Mouse (Mus musculus) heart, postnatal 0 days (tissue): ENCODE data around the gene Taf15. TPM values are rescaled to one million over a fixed set of nuclear protein-coding genes. Genes with fewer than 3 reads are reported as not detected.

Source experiments
- ATAC-seq: fragments of 200-750 bp; cut with Nextera tagmentation; 2 replicates; pipeline ENCODE4 v1.8.0; 2017; ENCODE audit warnings: low read depth, moderate number of reproducible peaks, moderate library complexity; ENCODE audit not compliant: insufficient read depth
- DNase-seq: peaks from one replicate; pipeline ENCODE4 v3.0.0-alpha.2; 2016; ENCODE audit warnings: low spot score
- H3K27ac ChIP-seq: fragments of 300-500 bp; sonication (generic); 2 replicates; pipeline ENCODE4 v1.5.1; 2014; ENCODE audit warnings: low read depth, mild to moderate bottlenecking
- H3K27me3 ChIP-seq: fragments of 300-500 bp; sonication (generic); 2 replicates; pipeline ENCODE4 v1.6.1; 2014; ENCODE audit warnings: low read length, mixed read lengths; ENCODE audit not compliant: control insufficient read depth, insufficient read depth
- H3K36me3 ChIP-seq: fragments of 300-500 bp; sonication (generic); replicated peaks from 2 replicates; pipeline ENCODE4 v1.6.1; 2014; ENCODE audit warnings: low read length, mixed read lengths; ENCODE audit not compliant: control insufficient read depth, insufficient read depth
- H3K4me1 ChIP-seq: fragments of 300-500 bp; sonication (generic); 2 replicates; pipeline ENCODE4 v1.6.1; 2014; ENCODE audit warnings: antibody characterized with exemption; ENCODE audit not compliant: control insufficient read depth, insufficient read depth
- H3K4me2 ChIP-seq: fragments of 300-500 bp; sonication (generic); 2 replicates; pipeline ENCODE4 v1.6.1; 2014; ENCODE audit warnings: low read depth, mild to moderate bottlenecking, low read length, moderate library complexity
- H3K4me3 ChIP-seq: fragments of 300-500 bp; sonication (generic); 2 replicates; pipeline ENCODE4 v1.5.1; 2014; ENCODE audit warnings: low read depth, low read length
- H3K9ac ChIP-seq: fragments of 300-500 bp; sonication (generic); replicated peaks from 2 replicates; pipeline ENCODE4 v1.6.1; 2014; ENCODE audit warnings: low read depth, low read length, mixed read lengths
- H3K9me3 ChIP-seq: fragments of 300-500 bp; sonication (generic); replicated peaks from 2 replicates; pipeline ENCODE4 v1.6.1; 2016; ENCODE audit warnings: low read length; ENCODE audit not compliant: control insufficient read depth
- CTCF ChIP-seq: IDR thresholded peaks from 2 replicates; pipeline ENCODE4 v1.5.1; 2016; ENCODE audit warnings: antibody characterized with exemption, control low read depth, low read depth
- EP300 ChIP-seq: IDR thresholded peaks from 2 replicates; pipeline ENCODE4 v1.6.1; 2016; ENCODE audit warnings: antibody characterized with exemption, low read depth
- WGBS: fragments of 180-500 bp; shearing (Covaris S2); extraction: QIAGEN DNeasy Blood & Tissue Kit; methylation state at CpG from one replicate; pipeline ENCODE4 v1.1.7; 2014; 5-methylcytosine and 5-hydroxymethylcytosine counted together
- polyA plus RNA-seq: library from polyadenylated mRNA; unstranded; fragments of >200 nt; fragmentation: Nextera tagmentation; extraction: Ambion mirVana; gene quantifications from 2 replicates; pipeline ENCODE4 v1.2.1, GENCODE M21; 2015
- total RNA-seq: library from RNA; depleted of rRNA; stranded (reverse); fragments of >200 nt; gene quantifications from 2 replicates; pipeline ENCODE4 v1.2.3, GENCODE M21; 2014; ENCODE audit warnings: low replicate concordance

The Taf15 gene
- total and polyA plus RNA-seq, 2 experiments from 2014 or later: 1.6 to 4.2 TPM

- TF ChIP-seq CTCF (no peak), EP300 (no peak)
- ATAC-seq: no peak
- Histone ChIP-seq H3K27me3 (no peaks in the 10 kb centered on the region), H3K27ac (no peak overlapping the region), H3K4me2 (no peak overlapping the region), H3K4me3 (no peak overlapping the region), H3K9me3 (no peaks in the 10 kb centered on the region), H3K36me3 (no peaks in the 10 kb centered on the region), H3K9ac (no peak overlapping the region), H3K4me1 (peaks cover 6% of the 10 kb centered on the region; the same call in 1 of the 2 replicates)
- no peak for DNase-seq
- 92% methylated on average over 1 of the region's 1 CpGs for WGBS
These were observed 60.3 kb downstream of the Taf15 start for GRCm38 (mm10) chr11:83533192-83533591.

GRCm38 (mm10) chr11:83534143-83534542 is 61.3 kb downstream of the Taf15 start:
- peak overlapping the region; percentile 13; the same call in 1 of the 2 replicates for H3K4me3 ChIP-seq
- peak overlapping the region; percentile 7; the same call in 1 of the 2 replicates for H3K27ac ChIP-seq
- WGBS: 69% methylated on average over 8 of the region's 8 CpGs

GRCm38 (mm10) chr11:83534609-83535423 is 61.9 kb downstream of the Taf15 start:
- Histone ChIP-seq H3K9me3 (no peaks in the 10 kb centered on the region), H3K36me3 (no peaks in the 10 kb centered on the region), H3K4me3 (peak overlapping the region; percentile 13; the same call in 1 of the 2 replicates), H3K27ac (peak overlapping the region; percentile 7; the same call in 1 of the 2 replicates), H3K4me1 (peaks cover 6% of the 10 kb centered on the region; the same call in 1 of the 2 replicates), H3K4me2 (peak overlapping the region; percentile 43), H3K27me3 (no peaks in the 10 kb centered on the region), H3K9ac (no peak overlapping the region)
- ATAC-seq: peak; percentile 70; the same call in 1 of the 2 replicates
- no peak for TF ChIP-seq CTCF
- no peak for TF ChIP-seq EP300
- WGBS: 35% methylated on average over 13 of the region's 13 CpGs
- peak; percentile 60 for DNase-seq

More at GRCm38 (mm10) chr11:83534143-83534542, 61.3 kb downstream of the Taf15 start:
- DNase-seq (no peak), ATAC-seq (no peak)
- TF ChIP-seq EP300 (no peak), CTCF (no peak)
- H3K9ac ChIP-seq: no peak overlapping the region
- no peaks in the 10 kb centered on the region for H3K9me3 ChIP-seq
- no peaks in the 10 kb centered on the region for H3K36me3 ChIP-seq
- H3K27me3 ChIP-seq: no peaks in the 10 kb centered on the region
- peak overlapping the region; percentile 43 for H3K4me2 ChIP-seq
- H3K4me1 ChIP-seq: peaks cover 6% of the 10 kb centered on the region; the same call in 1 of the 2 replicates

GRCm38 (mm10) chr11:83536831-83537230 is 63.9 kb downstream of the Taf15 start:
- TF ChIP-seq EP300: no peak
- TF ChIP-seq CTCF: no peak
- H3K4me1 ChIP-seq: peaks cover 6% of the 10 kb centered on the region; the same call in 1 of the 2 replicates
- DNase-seq (no peak), ATAC-seq (no peak)
- H3K27me3 ChIP-seq: no peaks in the 10 kb centered on the region
- no peak overlapping the region for H3K4me2 ChIP-seq
- H3K27ac ChIP-seq: no peak overlapping the region
- no peaks in the 10 kb centered on the region for H3K9me3 ChIP-seq
- WGBS: 79% methylated on average over 3 of the region's 3 CpGs
- no peak overlapping the region for H3K9ac ChIP-seq
- no peaks in the 10 kb centered on the region for H3K36me3 ChIP-seq
- H3K4me3 ChIP-seq: no peak overlapping the region

- no peak overlapping the region for H3K9ac ChIP-seq
- ATAC-seq: no peak
- peaks cover 6% of the 10 kb centered on the region; the same call in 1 of the 2 replicates for H3K4me1 ChIP-seq
- H3K27ac ChIP-seq: no peak overlapping the region
- TF ChIP-seq EP300 (no peak), CTCF (no peak)
- no peak for DNase-seq
- H3K27me3 ChIP-seq: no peaks in the 10 kb centered on the region
- H3K4me2 ChIP-seq: no peak overlapping the region
- H3K36me3 ChIP-seq: no peaks in the 10 kb centered on the region
- no peaks in the 10 kb centered on the region for H3K9me3 ChIP-seq
- 68% methylated on average over 3 of the region's 3 CpGs for WGBS
- H3K4me3 ChIP-seq: no peak overlapping the region
These were observed 65.9 kb downstream of the Taf15 start for GRCm38 (mm10) chr11:83538705-83539314.
